ENCODE assay signal across 17 mouse cellular contexts in genomic region chr12:103988754-103989513, GRCm38 (mm10). TPM values are rescaled to one million over a fixed set of nuclear protein-coding genes. Genes with fewer than 3 reads are reported as not detected.
DNase-seq lines count a peak whose midpoint lies in the region; ATAC-seq and TF ChIP-seq lines count a peak whose summit lies in the region.
"Had no signal": no experiment of that assay in that cellular context is flagged by ENCODE, and none has a peak within 500 bp of the region (broad histone marks: within the 10 kb centered on the region; RNA-seq: fewer than 3 reads in every experiment).

No protein-coding gene starts in this region.

- TF ChIP-seq EP300 in liver, embryonic 14.5 days (IDR thresholded peaks at IDR 0.05; ENCODE audit: low read depth), result no peak

- no peak for ATAC-seq in kidney, embryonic 14.5 days (ENCODE audit: low FRiP score, low TSS enrichment)
- ATAC-seq in liver, embryonic 14.5 days (ENCODE audit: insufficient read depth), result peak; percentile 68
- ATAC-seq in forebrain, embryonic 12.5 days (ENCODE audit: low FRiP score), result no peak
- no peak for ATAC-seq in megakaryocyte-erythroid progenitor cell, adult 5-6 weeks (replicated peaks; ENCODE audit: low FRiP score, low TSS enrichment, poor library complexity, severe bottlenecking)

- TF ChIP-seq POLR2A in kidney, adult 2 months (IDR thresholded peaks at IDR 0.05; ENCODE audit: low read depth, low read length), result no peak

- DNase-seq in kidney, adult 2 months, result peak; percentile 40
- peak; percentile 53 for DNase-seq in 416B (ENCODE audit: low read depth)
- peak; percentile 61 for DNase-seq in fat pad, adult 2 months (ENCODE audit: extremely low read depth, low read depth, low spot score)
- DNase-seq in liver, embryonic 14.5 days (ENCODE audit: low read depth in 3 of 3, low spot score in 3 of 3), result peak; percentile 17 to 39 (median 22)
- DNase-seq in gastrocnemius, adult 18-20 months (ENCODE audit: low spot score), result no peak
- DNase-seq: adrenal gland, adult 2 months; cerebellum, postnatal 36 days; gastrocnemius, adult 2 months; lung, adult 2 months; retina, postnatal 1 day had no signal

- no peaks in the 10 kb centered on the region for H3K4me1 ChIP-seq in kidney, adult 2 months (ENCODE audit: control insufficient read depth, insufficient read depth, low read length)
- no peaks in the 10 kb centered on the region for H3K4me1 ChIP-seq in kidney, embryonic 14.5 days (ENCODE audit: control insufficient read depth, insufficient read depth, low read length)
- H3K4me1 ChIP-seq in liver, embryonic 14.5 days (replicated peaks; ENCODE audit: control insufficient read depth in 2 of 2, insufficient read depth in 2 of 2, low read length in 1 of 2), result peaks cover 0 to 10% of the 10 kb centered on the region in 2 experiments; a peak in 2 of 4 replicates
- H3K4me1 ChIP-seq in forebrain, embryonic 12.5 days, result no peaks in the 10 kb centered on the region
- H3K4me1 ChIP-seq: heart, embryonic 13.5 days; hindbrain, embryonic 13.5 days; midbrain, embryonic 12.5 days; neural tube, embryonic 12.5 days had no signal

- no peak overlapping the region for H3K27ac ChIP-seq in kidney, adult 2 months (ENCODE audit: insufficient read depth, low read depth, low read length)
- H3K27ac ChIP-seq in kidney, embryonic 14.5 days (ENCODE audit: low read depth, low read length), result no peak overlapping the region
- peak overlapping the region; percentile 28; the same call in 1 of the 2 replicates for H3K27ac ChIP-seq in liver, embryonic 14.5 days
- no peak overlapping the region for H3K27ac ChIP-seq in forebrain, embryonic 12.5 days
- H3K27ac ChIP-seq: gastrocnemius, adult 2 months; heart, embryonic 13.5 days; hindbrain, embryonic 13.5 days; midbrain, embryonic 12.5 days; neural tube, embryonic 12.5 days had no signal

- H3K9ac ChIP-seq in kidney, embryonic 14.5 days (ENCODE audit: low read depth, low read length), result no peak overlapping the region
- H3K9ac ChIP-seq in liver, embryonic 14.5 days (replicated peaks), result no peak overlapping the region
- H3K9ac ChIP-seq in forebrain, embryonic 12.5 days, result no peak overlapping the region
- H3K9ac ChIP-seq: heart, embryonic 13.5 days; hindbrain, embryonic 13.5 days; midbrain, embryonic 12.5 days; neural tube, embryonic 12.5 days had no signal

- no peaks in the 10 kb centered on the region for H3K36me3 ChIP-seq in kidney, adult 2 months (ENCODE audit: control insufficient read depth, insufficient read depth, low read length)
- no peaks in the 10 kb centered on the region for H3K36me3 ChIP-seq in kidney, embryonic 14.5 days (ENCODE audit: control insufficient read depth, insufficient read depth, low read length)
- H3K36me3 ChIP-seq in liver, embryonic 14.5 days (replicated peaks; ENCODE audit: control insufficient read depth, insufficient read depth, low read depth), result no peaks in the 10 kb centered on the region
- no peaks in the 10 kb centered on the region for H3K36me3 ChIP-seq in forebrain, embryonic 12.5 days (replicated peaks)
- H3K36me3 ChIP-seq: heart, embryonic 13.5 days; hindbrain, embryonic 13.5 days; midbrain, embryonic 12.5 days; neural tube, embryonic 12.5 days had no signal

- no peak overlapping the region for H3K4me3 ChIP-seq in kidney, adult 2 months (ENCODE audit: insufficient read depth, low read depth, low read length)
- H3K4me3 ChIP-seq in kidney, embryonic 14.5 days (ENCODE audit: low read length), result no peak overlapping the region
- no peak overlapping the region for H3K4me3 ChIP-seq in liver, embryonic 14.5 days (ENCODE audit: insufficient read depth in 1 of 2, low read depth in 2 of 2, low read length in 2 of 2)
- H3K4me3 ChIP-seq in forebrain, embryonic 12.5 days (replicated peaks), result no peak overlapping the region
- H3K4me3 ChIP-seq: gastrocnemius, adult 2 months; heart, embryonic 13.5 days; hindbrain, embryonic 13.5 days; midbrain, embryonic 12.5 days; neural tube, embryonic 12.5 days had no signal

- no peak; the same call in 1 of the 2 replicates for TF ChIP-seq CTCF in kidney, adult 2 months (conservative IDR thresholded peaks at IDR 0.05; ENCODE audit: insufficient read depth, insufficient read length, low read depth, low read length)
- TF ChIP-seq CTCF in liver, embryonic 14.5 days (IDR thresholded peaks at IDR 0.05; ENCODE audit: low read depth), result no peak

- H3K4me2 ChIP-seq in kidney, embryonic 14.5 days (replicated peaks; ENCODE audit: low read depth, low read length), result no peak overlapping the region
- no peak overlapping the region for H3K4me2 ChIP-seq in liver, embryonic 14.5 days (ENCODE audit: low read depth)
- no peak overlapping the region for H3K4me2 ChIP-seq in forebrain, embryonic 12.5 days
- H3K4me2 ChIP-seq: heart, embryonic 13.5 days; hindbrain, embryonic 13.5 days; midbrain, embryonic 12.5 days; neural tube, embryonic 12.5 days had no signal

- 44% methylated on average over 14 of the region's 14 CpGs for WGBS in kidney, adult 2 months
- 49% methylated on average over 14 of the region's 14 CpGs for WGBS in kidney, embryonic 14.5 days
- WGBS in liver, embryonic 14.5 days (ENCODE audit: insufficient replicate concordance), result 42% methylated on average over 14 of the region's 14 CpGs
- 73% methylated on average over 14 of the region's 14 CpGs for WGBS in forebrain, embryonic 12.5 days

- H3K9me3 ChIP-seq in kidney, embryonic 14.5 days (ENCODE audit: control insufficient read depth, low read length), result no peaks in the 10 kb centered on the region
- no peaks in the 10 kb centered on the region for H3K9me3 ChIP-seq in liver, embryonic 14.5 days (ENCODE audit: control insufficient read depth, low read length)
- no peaks in the 10 kb centered on the region for H3K9me3 ChIP-seq in forebrain, embryonic 12.5 days
- H3K9me3 ChIP-seq: heart, embryonic 13.5 days; hindbrain, embryonic 13.5 days; midbrain, embryonic 12.5 days; neural tube, embryonic 12.5 days had no signal

- H3K27me3 ChIP-seq in kidney, adult 2 months (replicated peaks; ENCODE audit: control insufficient read depth, insufficient read depth, low read length), result no peaks in the 10 kb centered on the region
- no peaks in the 10 kb centered on the region for H3K27me3 ChIP-seq in kidney, embryonic 14.5 days (ENCODE audit: control insufficient read depth, insufficient read depth, low read length)
- H3K27me3 ChIP-seq in liver, embryonic 14.5 days (ENCODE audit: control insufficient read depth, insufficient read depth, low read length), result no peaks in the 10 kb centered on the region
- no peaks in the 10 kb centered on the region for H3K27me3 ChIP-seq in forebrain, embryonic 12.5 days
- H3K27me3 ChIP-seq: hindbrain, embryonic 13.5 days; midbrain, embryonic 12.5 days; neural tube, embryonic 12.5 days had no signal

RNA-seq across cellular contexts. Expression of gene Serpina11, which starts 0.8 kb away (rescaled TPM):
- 0.11 TPM in 1 of 2 replicates, not detected in the other for polyA plus RNA-seq in kidney, adult 2 months (2012; rRNA removed)
- polyA plus RNA-seq in kidney, embryonic 14.5 days (2014; fragmentation: Nextera tagmentation; extraction: Ambion mirVana), result not detected in 2 replicates
- polyA plus RNA-seq in liver, embryonic 14.5 days (2012; rRNA removed), result 7.0 and 7.7 TPM in 2 replicates
- 7.2 and 11.4 TPM in 2 replicates for polyA plus RNA-seq in liver, embryonic 14.5 days (2014; fragmentation: Nextera tagmentation; extraction: Ambion mirVana)
- polyA plus RNA-seq in forebrain, embryonic 12.5 days (2016; fragmentation: Nextera tagmentation; extraction: Ambion mirVana), result not detected in 2 replicates
- not detected in 2 replicates for total RNA-seq in megakaryocyte-erythroid progenitor cell, adult 5-6 weeks (2014; fragmentation: Nextera tagmentation)
- not detected in 2 replicates for total RNA-seq in megakaryocyte-erythroid progenitor cell, adult 5-6 weeks (2017)
- total RNA-seq in gastrocnemius, adult 18-20 months (2021), result not detected
- total RNA-seq: gastrocnemius, adult 2 months had no signal
- polyA plus RNA-seq: heart, embryonic 13.5 days; hindbrain, embryonic 13.5 days; lung, adult 2 months; midbrain, embryonic 12.5 days; neural tube, embryonic 12.5 days had no signal

RNA-seq across cellular contexts. Expression of gene Serpina9, which starts 24.6 kb away (rescaled TPM):
- not detected in 2 replicates for polyA plus RNA-seq in kidney, adult 2 months (2012; rRNA removed)
- polyA plus RNA-seq in kidney, embryonic 14.5 days (2014; fragmentation: Nextera tagmentation; extraction: Ambion mirVana), result not detected in 2 replicates
- not detected in 2 replicates for polyA plus RNA-seq in liver, embryonic 14.5 days (2012; rRNA removed)
- not detected in 2 replicates for polyA plus RNA-seq in liver, embryonic 14.5 days (2014; fragmentation: Nextera tagmentation; extraction: Ambion mirVana)
- polyA plus RNA-seq in forebrain, embryonic 12.5 days (2016; fragmentation: Nextera tagmentation; extraction: Ambion mirVana), result not detected in 2 replicates
- total RNA-seq in megakaryocyte-erythroid progenitor cell, adult 5-6 weeks (2014; fragmentation: Nextera tagmentation), result not detected in 2 replicates
- total RNA-seq in megakaryocyte-erythroid progenitor cell, adult 5-6 weeks (2017), result not detected in 2 replicates
- not detected for total RNA-seq in gastrocnemius, adult 18-20 months (2021)
- total RNA-seq: adrenal gland, adult 2 months; gastrocnemius, adult 2 months had no signal
- polyA plus RNA-seq: adrenal gland, adult 2 months; hindbrain, embryonic 13.5 days; neural tube, embryonic 12.5 days had no signal

RNA-seq across cellular contexts. Expression of gene Serpina1e, which starts 30.2 kb away (rescaled TPM):
- polyA plus RNA-seq in kidney, adult 2 months (2012; rRNA removed), result 0.18 and 3.5 TPM in 2 replicates
- polyA plus RNA-seq in kidney, embryonic 14.5 days (2014; fragmentation: Nextera tagmentation; extraction: Ambion mirVana), result 0.19 and 0.26 TPM in 2 replicates
- polyA plus RNA-seq in liver, embryonic 14.5 days (2012; rRNA removed), result 183 and 197 TPM in 2 replicates
- polyA plus RNA-seq in liver, embryonic 14.5 days (2014; fragmentation: Nextera tagmentation; extraction: Ambion mirVana), result 180 and 197 TPM in 2 replicates
- polyA plus RNA-seq in forebrain, embryonic 12.5 days (2016; fragmentation: Nextera tagmentation; extraction: Ambion mirVana), result not detected in 2 replicates
- not detected in 2 replicates for total RNA-seq in megakaryocyte-erythroid progenitor cell, adult 5-6 weeks (2014; fragmentation: Nextera tagmentation)
- total RNA-seq in megakaryocyte-erythroid progenitor cell, adult 5-6 weeks (2017), result not detected in 2 replicates
- total RNA-seq in gastrocnemius, adult 18-20 months (2021), result under 1 TPM in 1 of 2 experiments, not detected in 1; 0.47 TPM
- polyA plus RNA-seq: hindbrain, embryonic 13.5 days; midbrain, embryonic 12.5 days; neural tube, embryonic 12.5 days had no signal

RNA-seq across cellular contexts. Expression of gene Serpina12, which starts 55.3 kb away (rescaled TPM):
- not detected in 2 replicates for polyA plus RNA-seq in kidney, adult 2 months (2012; rRNA removed)
- not detected in 2 replicates for polyA plus RNA-seq in kidney, embryonic 14.5 days (2014; fragmentation: Nextera tagmentation; extraction: Ambion mirVana)
- 0.01 and 0.02 TPM in 2 replicates for polyA plus RNA-seq in liver, embryonic 14.5 days (2012; rRNA removed)
- polyA plus RNA-seq in liver, embryonic 14.5 days (2014; fragmentation: Nextera tagmentation; extraction: Ambion mirVana), result not detected in 2 replicates
- not detected in 2 replicates for polyA plus RNA-seq in forebrain, embryonic 12.5 days (2016; fragmentation: Nextera tagmentation; extraction: Ambion mirVana)
- not detected in 2 replicates for total RNA-seq in megakaryocyte-erythroid progenitor cell, adult 5-6 weeks (2014; fragmentation: Nextera tagmentation)
- 0.28 TPM in 1 of 2 replicates, not detected in the other for total RNA-seq in megakaryocyte-erythroid progenitor cell, adult 5-6 weeks (2017)
- total RNA-seq in gastrocnemius, adult 18-20 months (2021), result not detected
- total RNA-seq: gastrocnemius, adult 2 months had no signal
- polyA plus RNA-seq: hindbrain, embryonic 13.5 days; midbrain, embryonic 12.5 days; neural tube, embryonic 12.5 days had no signal

Comparison
In these comparisons a context has a peak if more than half of its experiments do, and no peak if none do; other contexts are left out.
1. RNA of gene Serpina1e, which starts 30.2 kb away (polyA plus RNA-seq): 180 to 197 TPM in liver, embryonic 14.5 days; 0.18 to 3.5 TPM in kidney, adult 2 months, 0.19 to 0.26 TPM in kidney, embryonic 14.5 days and not detected in forebrain, embryonic 12.5 days; every median in the first group is over 10 times any median in the second.